Mouse (Mus musculus) intestine, embryonic 14.5 days (tissue): ENCODE results near the gene Spert. TPM values are rescaled to one million over a fixed set of nuclear protein-coding genes. Genes with fewer than 3 reads are reported as not detected.

ENCODE experiments used
- ATAC-seq: fragments of 200-750 bp; cut with Nextera tagmentation; replicated peaks from 2 replicates; pipeline ENCODE4 v1.8.0; 2017; ENCODE audit warnings: low read depth, moderate number of reproducible peaks, moderate TSS enrichment, moderate library complexity; ENCODE audit not compliant: low FRiP score, low TSS enrichment
- DNase-seq: peaks from one replicate; pipeline ENCODE4 v3.0.0-alpha.2; 2018; ENCODE audit warnings: low spot score
- H3K27ac ChIP-seq: fragments of 300-500 bp; sonication (generic); 2 replicates; pipeline ENCODE4 v1.5.1; 2014; ENCODE audit warnings: low read depth, mild to moderate bottlenecking, control low read depth
- H3K27me3 ChIP-seq: fragments of 300-500 bp; sonication (generic); replicated peaks from 2 replicates; pipeline ENCODE4 v1.6.1; 2014; ENCODE audit warnings: low read length, control low read depth; ENCODE audit not compliant: control insufficient read depth, insufficient read depth
- H3K36me3 ChIP-seq: fragments of 300-500 bp; sonication (generic); 2 replicates; pipeline ENCODE4 v1.6.1; 2014; ENCODE audit warnings: low read length, control low read depth; ENCODE audit not compliant: control insufficient read depth, insufficient read depth
- H3K4me1 ChIP-seq: fragments of 300-500 bp; sonication (generic); replicated peaks from 2 replicates; pipeline ENCODE4 v1.6.1; 2014; ENCODE audit warnings: low read length, control low read depth, mixed read lengths; ENCODE audit not compliant: control insufficient read depth, insufficient read depth
- H3K4me2 ChIP-seq: fragments of 300-500 bp; sonication (generic); 2 replicates; pipeline ENCODE4 v1.6.1; 2014; ENCODE audit warnings: low read length
- H3K4me3 ChIP-seq: fragments of 300-500 bp; sonication (generic); 2 replicates; pipeline ENCODE4 v1.5.1; 2014; ENCODE audit warnings: low read depth, low read length, control low read depth, mixed read lengths
- H3K9ac ChIP-seq: fragments of 300-500 bp; sonication (generic); 2 replicates; pipeline ENCODE4 v1.6.1; 2014; ENCODE audit warnings: mild to moderate bottlenecking, low read length
- H3K9me3 ChIP-seq: fragments of 300-500 bp; sonication (generic); 2 replicates; pipeline ENCODE4 v1.6.1; 2016; ENCODE audit warnings: low read length, control low read depth; ENCODE audit not compliant: control insufficient read depth
- WGBS: fragments of 180-500 bp; shearing (Covaris S2); extraction: QIAGEN DNeasy Blood & Tissue Kit; methylation state at CpG from one replicate; pipeline ENCODE4 v1.1.7; 2014; 5-methylcytosine and 5-hydroxymethylcytosine counted together
- polyA plus RNA-seq: library from polyadenylated mRNA; unstranded; fragments of >200 nt; fragmentation: Nextera tagmentation; extraction: Ambion mirVana; gene quantifications from 2 replicates; pipeline ENCODE4 v1.2.1, GENCODE M21; 2014

The Spert gene
- polyA plus RNA-seq, 1 experiment from 2014 or later, result not detected

DNA sequence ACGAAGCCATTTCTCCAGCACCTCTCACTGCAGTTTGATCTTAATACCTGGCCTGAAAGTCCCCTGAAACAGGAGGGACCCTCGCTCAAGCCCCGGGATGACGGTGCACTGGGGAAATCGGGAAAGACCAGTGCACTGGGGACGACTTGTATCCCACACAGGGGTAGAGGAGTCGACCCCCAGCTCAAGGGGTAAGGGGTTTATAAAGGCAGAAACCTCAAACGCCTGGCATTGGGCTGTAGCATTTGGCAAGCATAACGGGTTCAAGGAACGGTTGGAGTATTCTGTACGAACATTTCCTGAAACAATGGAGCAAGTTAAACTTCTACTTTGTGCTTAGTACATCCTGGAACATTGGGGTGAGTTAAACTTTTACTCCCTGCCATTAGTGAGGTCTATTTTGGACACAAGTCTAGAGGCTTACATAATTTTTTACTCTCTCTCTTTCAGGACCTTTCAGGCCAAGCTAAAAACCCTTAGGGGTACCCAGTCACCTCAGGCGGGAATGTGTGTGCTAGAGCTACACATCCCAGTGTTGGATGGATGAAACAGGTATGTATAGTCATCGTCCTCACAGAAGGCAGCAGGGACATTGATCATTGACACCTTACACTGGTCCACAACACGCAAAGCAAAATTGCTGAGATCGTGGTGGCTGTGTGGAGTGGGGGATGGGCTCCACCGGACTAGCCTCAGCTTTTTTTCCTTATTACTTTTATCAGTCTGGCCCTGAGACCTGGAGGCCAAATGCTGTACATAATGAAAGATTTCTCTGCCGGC lies 52.5 kb downstream of the Spert start:
- Histone ChIP-seq H3K9me3 (no peaks in the 10 kb centered on the region), H3K27me3 (no peaks in the 10 kb centered on the region), H3K36me3 (no peaks in the 10 kb centered on the region), H3K4me1 (0 out of 2 replicates have a peak, but pooled peaks cover 3% of the 10 kb centered on the region), H3K4me3 (no peak overlapping the region), H3K4me2 (no peak overlapping the region), H3K27ac (no peak overlapping the region), H3K9ac (no peak overlapping the region)
- 67% methylated on average over 17 of the region's 17 CpGs for WGBS
- DNase-seq (no peak), ATAC-seq (no peak)

DNA sequence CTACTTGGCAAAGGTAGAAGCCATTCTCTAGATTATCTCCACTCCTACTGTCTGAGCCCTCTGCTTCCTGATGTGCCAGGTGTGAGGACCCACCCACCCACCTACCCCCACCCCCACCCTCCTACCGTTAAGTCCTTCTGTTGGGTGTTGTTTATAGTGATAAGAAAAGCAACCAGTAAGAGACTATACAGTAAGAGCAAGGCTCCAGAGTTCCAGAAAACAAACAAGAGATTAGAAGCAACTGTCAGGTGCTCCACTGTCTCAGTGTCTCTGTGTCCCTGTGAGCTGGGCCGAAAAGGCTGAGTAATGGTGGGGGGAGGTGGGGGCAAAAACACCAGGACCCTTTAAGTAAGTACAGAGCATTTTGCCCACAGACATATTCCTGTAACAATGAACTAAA lies 53.7 kb downstream of the Spert start:
- no peak for DNase-seq
- no peak overlapping the region for H3K9ac ChIP-seq
- ATAC-seq, result no peak
- H3K4me2 ChIP-seq, result no peak overlapping the region
- H3K27me3 ChIP-seq, result no peaks in the 10 kb centered on the region
- no peak overlapping the region for H3K27ac ChIP-seq
- H3K9me3 ChIP-seq, result no peaks in the 10 kb centered on the region
- WGBS, result 38% methylated on average over 2 of the region's 2 CpGs
- no peaks in the 10 kb centered on the region for H3K36me3 ChIP-seq
- H3K4me1 ChIP-seq, result 0 out of 2 replicates have a peak, but pooled peaks cover 3% of the 10 kb centered on the region
- no peak overlapping the region for H3K4me3 ChIP-seq

Other genes starting within 250 kb of the Spert start
- 0.24 and 0.28 TPM in 2 replicates for gene Siah3, start 137.1 kb downstream of the Spert start, polyA plus RNA-seq
- not detected in 2 replicates for gene Erich6b, start 49.1 kb upstream of the Spert start, polyA plus RNA-seq
- gene Cog3, start 161.4 kb upstream of the Spert start, polyA plus RNA-seq, result 22.5 and 24.9 TPM in 2 replicates
- gene Slc25a30, start 193.9 kb upstream of the Spert start, polyA plus RNA-seq, result 4.7 and 5.4 TPM in 2 replicates